Mouse (Mus musculus) lung, postnatal 0 days (tissue): ENCODE results near the gene Mmp20. TPM values are rescaled to one million over a fixed set of nuclear protein-coding genes. Genes with fewer than 3 reads are reported as not detected.

Experiments
- ATAC-seq: fragments of 200-750 bp; cut with Nextera tagmentation; 2 replicates; pipeline ENCODE4 v1.8.0; 2017; ENCODE audit warnings: moderate library complexity
- DNase-seq: peaks from one replicate; pipeline ENCODE4 v3.0.0-alpha.2; 2016; ENCODE audit warnings: low spot score
- H3K27ac ChIP-seq: fragments of 300-500 bp; sonication (generic); 2 replicates; pipeline ENCODE4 v1.5.1; 2014; ENCODE audit warnings: antibody characterized with exemption, mild to moderate bottlenecking, low read length, mixed read lengths
- H3K27me3 ChIP-seq: fragments of 300-500 bp; sonication (generic); replicated peaks from 2 replicates; pipeline ENCODE4 v1.6.1; 2014; ENCODE audit warnings: low read length, mixed read lengths; ENCODE audit not compliant: insufficient read depth
- H3K36me3 ChIP-seq: fragments of 300-500 bp; sonication (generic); 2 replicates; pipeline ENCODE4 v1.6.1; 2014; ENCODE audit warnings: low read length, mixed read lengths; ENCODE audit not compliant: insufficient read depth
- H3K4me1 ChIP-seq: fragments of 300-500 bp; sonication (generic); 2 replicates; pipeline ENCODE4 v1.6.1; 2014; ENCODE audit warnings: antibody characterized with exemption, low read depth, low read length, mixed read lengths; ENCODE audit not compliant: insufficient read depth
- H3K4me2 ChIP-seq: fragments of 300-500 bp; sonication (generic); replicated peaks from 2 replicates; pipeline ENCODE4 v1.6.1; 2014; ENCODE audit warnings: low read depth, mild to moderate bottlenecking, low read length, moderate library complexity, mixed read lengths
- H3K4me3 ChIP-seq: fragments of 300-500 bp; sonication (generic); 2 replicates; pipeline ENCODE4 v1.5.1; 2014; ENCODE audit warnings: low read depth, low read length
- H3K9ac ChIP-seq: fragments of 300-500 bp; sonication (generic); replicated peaks from 2 replicates; pipeline ENCODE4 v1.6.1; 2014; ENCODE audit warnings: low read depth, mild to moderate bottlenecking
- H3K9me3 ChIP-seq: fragments of 300-500 bp; sonication (generic); 2 replicates; pipeline ENCODE4 v1.6.1; 2016; ENCODE audit warnings: low read length, mixed read lengths
- CTCF ChIP-seq: IDR thresholded peaks from 2 replicates; pipeline ENCODE4 v1.5.1; 2016; ENCODE audit warnings: antibody characterized with exemption, mild to moderate bottlenecking
- EP300 ChIP-seq: IDR thresholded peaks from 2 replicates; pipeline ENCODE4 v1.6.1; 2016; ENCODE audit warnings: antibody characterized with exemption, mild to moderate bottlenecking, control low read depth
- WGBS: fragments of 180-500 bp; shearing (Covaris S2); extraction: QIAGEN DNeasy Blood & Tissue Kit; methylation state at CpG from one replicate; pipeline ENCODE4 v1.1.7; 2014; 5-methylcytosine and 5-hydroxymethylcytosine counted together
- polyA plus RNA-seq: library from polyadenylated mRNA; unstranded; fragments of >200 nt; fragmentation: Nextera tagmentation; extraction: Ambion mirVana; gene quantifications from 2 replicates; pipeline ENCODE4 v1.2.1, GENCODE M21; 2015

The Mmp20 gene
- polyA plus RNA-seq, 1 experiment from 2014 or later, result not detected

- no peak overlapping the region for H3K9ac ChIP-seq
- H3K4me1 ChIP-seq, result no peaks in the 10 kb centered on the region
- H3K4me3 ChIP-seq, result no peak overlapping the region
- H3K9me3 ChIP-seq, result no peaks in the 10 kb centered on the region
- DNase-seq (no peak), ATAC-seq (no peak)
- no peaks in the 10 kb centered on the region for H3K27me3 ChIP-seq
- TF ChIP-seq EP300, result no peak
- no peak for TF ChIP-seq CTCF
- 66% methylated on average over 9 of the region's 9 CpGs for WGBS
- no peak overlapping the region for H3K4me2 ChIP-seq
- no peak overlapping the region for H3K27ac ChIP-seq
- no peaks in the 10 kb centered on the region for H3K36me3 ChIP-seq
Observed at GRCm38 (mm10) chr9:7682081-7682618, 54.1 kb downstream of the Mmp20 start.

GRCm38 (mm10) chr9:7686024-7686423, 58.0 kb downstream of the Mmp20 start:
- Histone ChIP-seq H3K27ac (no peak overlapping the region), H3K9ac (no peak overlapping the region), H3K36me3 (no peaks in the 10 kb centered on the region), H3K27me3 (no peaks in the 10 kb centered on the region), H3K4me3 (no peak overlapping the region), H3K4me2 (no peak overlapping the region), H3K4me1 (no peaks in the 10 kb centered on the region), H3K9me3 (no peaks in the 10 kb centered on the region)
- DNase-seq (no peak), ATAC-seq (no peak)
- no peak for TF ChIP-seq CTCF
- no peak for TF ChIP-seq EP300
- 60% methylated on average over 2 of the region's 2 CpGs for WGBS

GRCm38 (mm10) chr9:7689799-7690198, 61.8 kb downstream of the Mmp20 start:
- H3K9me3 ChIP-seq, result no peaks in the 10 kb centered on the region
- no peak overlapping the region for H3K27ac ChIP-seq
- DNase-seq (no peak), ATAC-seq (no peak)
- no peak overlapping the region for H3K4me3 ChIP-seq
- no peaks in the 10 kb centered on the region for H3K36me3 ChIP-seq
- no peaks in the 10 kb centered on the region for H3K4me1 ChIP-seq
- no peak overlapping the region for H3K9ac ChIP-seq
- H3K4me2 ChIP-seq, result no peak overlapping the region
- WGBS, result 30% methylated on average over 6 of the region's 6 CpGs
- TF ChIP-seq EP300 (no peak), CTCF (no peak)
- H3K27me3 ChIP-seq, result no peaks in the 10 kb centered on the region

- Histone ChIP-seq H3K36me3 (no peaks in the 10 kb centered on the region), H3K9me3 (no peaks in the 10 kb centered on the region), H3K4me3 (no peak within 1 kb of the TSS), H3K27ac (no peak within 1 kb of the TSS), H3K9ac (no peak within 1 kb of the TSS), H3K27me3 (no peaks in the 10 kb centered on the region), H3K4me2 (no peak within 1 kb of the TSS), H3K4me1 (no peaks in the 10 kb centered on the region)
- DNase-seq, result no peak
- ATAC-seq, result no peak
- WGBS, result 83% methylated on average over 1 of the region's 1 CpGs
- no peak for TF ChIP-seq EP300
- TF ChIP-seq CTCF, result no peak
Observed at GRCm38 (mm10) chr9:7691790-7692189, 63.8 kb downstream of the Mmp20 start, which contains the start of gene Mmp7. Mmp7 (plus strand) TSS chr9:7692090.

- Histone ChIP-seq H3K4me3 (no peak overlapping the region), H3K4me2 (no peak overlapping the region), H3K9me3 (no peaks in the 10 kb centered on the region), H3K36me3 (no peaks in the 10 kb centered on the region), H3K9ac (no peak overlapping the region), H3K27me3 (no peaks in the 10 kb centered on the region), H3K27ac (no peak overlapping the region), H3K4me1 (no peaks in the 10 kb centered on the region)
- ATAC-seq, result no peak
- no peak for DNase-seq
- WGBS, result 80% methylated on average over 3 of the region's 3 CpGs
- TF ChIP-seq CTCF (no peak), EP300 (no peak)
Observed at GRCm38 (mm10) chr9:7693961-7694360, 65.9 kb downstream of the Mmp20 start.

- no peak overlapping the region for H3K9ac ChIP-seq
- no peaks in the 10 kb centered on the region for H3K36me3 ChIP-seq
- DNase-seq, result no peak
- ATAC-seq, result no peak
- no peak overlapping the region for H3K27ac ChIP-seq
- H3K4me2 ChIP-seq, result no peak overlapping the region
- 90% methylated on average over 3 of the region's 3 CpGs for WGBS
- no peaks in the 10 kb centered on the region for H3K4me1 ChIP-seq
- TF ChIP-seq CTCF (no peak), EP300 (no peak)
- no peaks in the 10 kb centered on the region for H3K9me3 ChIP-seq
- H3K4me3 ChIP-seq, result no peak overlapping the region
- no peaks in the 10 kb centered on the region for H3K27me3 ChIP-seq
Observed at GRCm38 (mm10) chr9:7695646-7696045, 67.6 kb downstream of the Mmp20 start.

- H3K4me2 ChIP-seq, result no peak overlapping the region
- TF ChIP-seq EP300 (no peak), CTCF (no peak)
- no peak overlapping the region for H3K27ac ChIP-seq
- no peak overlapping the region for H3K9ac ChIP-seq
- H3K27me3 ChIP-seq, result no peaks in the 10 kb centered on the region
- no peaks in the 10 kb centered on the region for H3K36me3 ChIP-seq
- no peak for ATAC-seq
- no peaks in the 10 kb centered on the region for H3K4me1 ChIP-seq
- no peak for DNase-seq
- H3K4me3 ChIP-seq, result no peak overlapping the region
- 47% methylated on average over 6 of the region's 6 CpGs for WGBS
- H3K9me3 ChIP-seq, result no peaks in the 10 kb centered on the region
Observed at GRCm38 (mm10) chr9:7708698-7709097, 80.7 kb downstream of the Mmp20 start.
